Mouse (Mus musculus) midbrain, embryonic 16.5 days (tissue): Measurements from ENCODE around the gene Hs3st2. TPM values are rescaled to one million over a fixed set of nuclear protein-coding genes. Genes with fewer than 3 reads are reported as not detected.

Experiments
- ATAC-seq: fragments of 200-750 bp; cut with Nextera tagmentation; 2 replicates; pipeline ENCODE4 v1.8.0; 2017; ENCODE audit warnings: moderate TSS enrichment
- H3K27ac ChIP-seq: fragments of 300-500 bp; sonication (generic); 2 replicates; pipeline ENCODE4 v1.5.1; 2014; ENCODE audit warnings: mild to moderate bottlenecking, low read length, mixed read lengths
- H3K27me3 ChIP-seq: fragments of 300-500 bp; sonication (generic); 2 replicates; pipeline ENCODE4 v1.6.1; 2014; ENCODE audit warnings: low read depth, low read length, mixed read lengths; ENCODE audit not compliant: control insufficient read depth, insufficient read depth
- H3K36me3 ChIP-seq: fragments of 300-500 bp; sonication (generic); 2 replicates; pipeline ENCODE4 v1.6.1; 2014; ENCODE audit warnings: mild to moderate bottlenecking, low read length, moderate library complexity, mixed read lengths; ENCODE audit not compliant: control insufficient read depth, insufficient read depth
- H3K4me1 ChIP-seq: fragments of 300-500 bp; sonication (generic); 2 replicates; pipeline ENCODE4 v1.6.1; 2014; ENCODE audit warnings: mild to moderate bottlenecking, low read length, mixed read lengths; ENCODE audit not compliant: control insufficient read depth, insufficient read depth
- H3K4me2 ChIP-seq: fragments of 300-500 bp; sonication (generic); 2 replicates; pipeline ENCODE4 v1.6.1; 2014; ENCODE audit warnings: mild to moderate bottlenecking, low read length, mixed read lengths
- H3K4me3 ChIP-seq: fragments of 300-500 bp; sonication (generic); 2 replicates; pipeline ENCODE4 v1.5.1; 2014; ENCODE audit warnings: low read depth, mild to moderate bottlenecking, low read length, moderate library complexity, mixed read lengths
- H3K9ac ChIP-seq: fragments of 300-500 bp; sonication (generic); 2 replicates; pipeline ENCODE4 v1.6.1; 2014; ENCODE audit warnings: low read depth, low read length, mixed read lengths
- H3K9me3 ChIP-seq: fragments of 300-500 bp; sonication (generic); replicated peaks from 2 replicates; pipeline ENCODE4 v1.6.1; 2014; ENCODE audit warnings: mild to moderate bottlenecking, low read length, mixed read lengths; ENCODE audit not compliant: control insufficient read depth, poor library complexity, severe bottlenecking
- WGBS: fragments of 180-500 bp; shearing (Covaris S2); extraction: QIAGEN DNeasy Blood & Tissue Kit; methylation state at CpG from one replicate; pipeline ENCODE4 v1.1.7; 2014; 5-methylcytosine and 5-hydroxymethylcytosine counted together
- polyA plus RNA-seq: library from polyadenylated mRNA; unstranded; fragments of >200 nt; fragmentation: Nextera tagmentation; extraction: Ambion mirVana; gene quantifications from 2 replicates; pipeline ENCODE4 v1.2.1, GENCODE M21; 2015

Gene Hs3st2
- polyA plus RNA-seq, 1 experiment from 2014 or later = 21.1 TPM

GRCm38 (mm10) chr7:121446281-121446680 is 54.6 kb downstream of the Hs3st2 start:
- no peak overlapping the region for H3K4me2 ChIP-seq
- ATAC-seq = no peak
- no peaks in the 10 kb centered on the region for H3K27me3 ChIP-seq
- H3K4me1 ChIP-seq = peaks cover 5% of the 10 kb centered on the region; the same call in 1 of the 2 replicates
- no peak overlapping the region for H3K27ac ChIP-seq
- H3K9me3 ChIP-seq = no peaks in the 10 kb centered on the region
- no peaks in the 10 kb centered on the region for H3K36me3 ChIP-seq
- no peak overlapping the region for H3K4me3 ChIP-seq
- 86% methylated on average over 4 of the region's 4 CpGs for WGBS
- no peak overlapping the region for H3K9ac ChIP-seq

GRCm38 (mm10) chr7:121450951-121451843 is 59.5 kb downstream of the Hs3st2 start:
- Histone ChIP-seq H3K4me2 (no peak overlapping the region), H3K27me3 (no peaks in the 10 kb centered on the region), H3K27ac (peak overlapping the region; percentile 48; the same call in 1 of the 2 replicates), H3K4me1 (peaks cover 7% of the 10 kb centered on the region; the same call in 1 of the 2 replicates), H3K4me3 (no peak overlapping the region), H3K36me3 (no peaks in the 10 kb centered on the region), H3K9me3 (no peaks in the 10 kb centered on the region), H3K9ac (no peak overlapping the region)
- 31% methylated on average over 13 of the region's 13 CpGs for whole genome bisulfite sequencing
- ATAC-seq = peak; percentile 89

GRCm38 (mm10) chr7:121456716-121457115 is 65.1 kb downstream of the Hs3st2 start:
- no peak overlapping the region for H3K4me2 ChIP-seq
- no peak for ATAC-seq
- H3K27me3 ChIP-seq = no peaks in the 10 kb centered on the region
- H3K4me1 ChIP-seq = no peaks in the 10 kb centered on the region
- WGBS = 95% methylated on average over 1 of the region's 1 CpGs
- H3K27ac ChIP-seq = no peak overlapping the region
- H3K9ac ChIP-seq = no peak overlapping the region
- H3K9me3 ChIP-seq = no peaks in the 10 kb centered on the region
- no peaks in the 10 kb centered on the region for H3K36me3 ChIP-seq
- H3K4me3 ChIP-seq = no peak overlapping the region

- H3K36me3 ChIP-seq = no peaks in the 10 kb centered on the region
- no peak for ATAC-seq
- WGBS = 54% methylated on average over 3 of the region's 3 CpGs
Measured at GRCm38 (mm10) chr7:121458075-121458474, 66.4 kb downstream of the Hs3st2 start.

GRCm38 (mm10) chr7:121460626-121461025 is 69.0 kb downstream of the Hs3st2 start:
- Histone ChIP-seq H3K9me3 (no peaks in the 10 kb centered on the region), H3K4me3 (no peak overlapping the region), H3K27me3 (no peaks in the 10 kb centered on the region), H3K4me2 (no peak overlapping the region), H3K4me1 (no peaks in the 10 kb centered on the region), H3K9ac (no peak overlapping the region), H3K27ac (no peak overlapping the region), H3K36me3 (no peaks in the 10 kb centered on the region)
- ATAC-seq = no peak
- 82% methylated on average over 6 of the region's 6 CpGs for WGBS

More at GRCm38 (mm10) chr7:121458075-121458474, 66.4 kb downstream of the Hs3st2 start:
- no peak overlapping the region for H3K9ac ChIP-seq
- no peaks in the 10 kb centered on the region for H3K27me3 ChIP-seq
- no peak overlapping the region for H3K4me3 ChIP-seq
- no peak overlapping the region for H3K27ac ChIP-seq
- H3K9me3 ChIP-seq = no peaks in the 10 kb centered on the region
- no peaks in the 10 kb centered on the region for H3K4me1 ChIP-seq
- H3K4me2 ChIP-seq = no peak overlapping the region

GRCm38 (mm10) chr7:121464441-121464840 is 72.8 kb downstream of the Hs3st2 start:
- Histone ChIP-seq H3K4me2 (no peak overlapping the region), H3K36me3 (no peaks in the 10 kb centered on the region), H3K9me3 (no peaks in the 10 kb centered on the region), H3K27ac (no peak overlapping the region), H3K27me3 (no peaks in the 10 kb centered on the region), H3K4me1 (no peaks in the 10 kb centered on the region), H3K4me3 (no peak overlapping the region), H3K9ac (no peak overlapping the region)
- ATAC-seq = no peak
- WGBS = 91% methylated on average over 5 of the region's 5 CpGs

GRCm38 (mm10) chr7:121465111-121465510 is 73.5 kb downstream of the Hs3st2 start:
- Histone ChIP-seq H3K9me3 (no peaks in the 10 kb centered on the region), H3K4me2 (no peak overlapping the region), H3K4me1 (no peaks in the 10 kb centered on the region), H3K9ac (no peak overlapping the region), H3K27me3 (no peaks in the 10 kb centered on the region), H3K27ac (no peak overlapping the region), H3K4me3 (no peak overlapping the region), H3K36me3 (no peaks in the 10 kb centered on the region)
- WGBS = 79% methylated on average over 1 of the region's 1 CpGs
- no peak for ATAC-seq

GRCm38 (mm10) chr7:121466331-121466730 is 74.7 kb downstream of the Hs3st2 start:
- Histone ChIP-seq H3K27ac (no peak overlapping the region), H3K9ac (no peak overlapping the region), H3K4me3 (no peak overlapping the region), H3K4me1 (no peaks in the 10 kb centered on the region), H3K4me2 (no peak overlapping the region), H3K27me3 (no peaks in the 10 kb centered on the region), H3K9me3 (no peaks in the 10 kb centered on the region), H3K36me3 (no peaks in the 10 kb centered on the region)
- 76% methylated on average over 5 of the region's 5 CpGs for WGBS
- no peak for ATAC-seq

GRCm38 (mm10) chr7:121469435-121469834 is 77.8 kb downstream of the Hs3st2 start:
- no peaks in the 10 kb centered on the region for H3K4me1 ChIP-seq
- ATAC-seq = no peak
- no peaks in the 10 kb centered on the region for H3K36me3 ChIP-seq
- no peak overlapping the region for H3K27ac ChIP-seq
- H3K27me3 ChIP-seq = no peaks in the 10 kb centered on the region
- no peak overlapping the region for H3K4me3 ChIP-seq
- H3K4me2 ChIP-seq = no peak overlapping the region
- H3K9ac ChIP-seq = no peak overlapping the region
- H3K9me3 ChIP-seq = no peaks in the 10 kb centered on the region
- WGBS = 80% methylated on average over 3 of the region's 3 CpGs
